Mouse (Mus musculus) MEL (cell line): ENCODE measurements around the gene Cope. TPM values are rescaled to one million over a fixed set of nuclear protein-coding genes. Genes with fewer than 3 reads are reported as not detected.

ENCODE experiments used
- DNase-seq: peaks from one replicate; pipeline ENCODE4 v3.0.0; 2011; ENCODE audit warnings: low read depth, low spot score
- H3K27ac ChIP-seq: 2 replicates; pipeline ENCODE4 v1.5.1; 2012; ENCODE audit warnings: low read depth, mild to moderate bottlenecking, control low read depth, low read length, moderate library complexity; ENCODE audit not compliant: control insufficient read depth
- H3K27me3 ChIP-seq, 2 experiments: fragments of 150-350 bp in 1 of 2; sonication (generic) in 1 of 2; 2 replicates each; pipeline ENCODE4 v1.6.1; 2012; ENCODE audit warnings: low read length in 2 of 2, mild to moderate bottlenecking in 2 of 2, improper control_type of control experiment in 1 of 2, moderate library complexity in 1 of 2; ENCODE audit not compliant: insufficient read depth in 2 of 2, control insufficient read depth in 1 of 2
- H3K36me3 ChIP-seq, 2 experiments: 2 replicates each; pipeline ENCODE4 v1.6.1; 2012 to 2014; ENCODE audit warnings: low read length in 2 of 2, improper control_type of control experiment in 1 of 2, inconsistent platforms in 1 of 2, mild to moderate bottlenecking in 1 of 2; ENCODE audit not compliant: insufficient read depth in 2 of 2, control insufficient read depth in 1 of 2
- H3K4me1 ChIP-seq, 2 experiments: fragments of 150-350 bp in 1 of 2; sonication (generic) in 1 of 2; 2 replicates each; pipeline ENCODE4 v1.6.1; 2012; ENCODE audit warnings: low read length in 2 of 2, improper control_type of control experiment in 1 of 2, mild to moderate bottlenecking in 1 of 2; ENCODE audit not compliant: insufficient read depth in 2 of 2, control insufficient read depth in 1 of 2
- H3K4me3 ChIP-seq, 2 experiments: fragments of 150-350 bp in 1 of 2; sonication (generic) in 1 of 2; 2 replicates each; pipeline ENCODE4 v1.5.1; 2012; ENCODE audit warnings: low read depth in 2 of 2, low read length in 2 of 2, mild to moderate bottlenecking in 2 of 2, moderate library complexity in 2 of 2, control low read depth in 1 of 2, improper control_type of control experiment in 1 of 2; ENCODE audit not compliant: control insufficient read depth in 1 of 2, insufficient read depth in 1 of 2
- H3K79me2 ChIP-seq: 2 replicates; pipeline ENCODE4 v1.6.1; 2012; ENCODE audit warnings: mild to moderate bottlenecking, low read length, moderate library complexity; ENCODE audit not compliant: control insufficient read depth, poor library complexity, insufficient read depth
- H3K9ac ChIP-seq: 2 replicates; pipeline ENCODE4 v1.6.1; 2012; ENCODE audit warnings: low read depth, mild to moderate bottlenecking, control low read depth, low read length, moderate library complexity; ENCODE audit not compliant: control insufficient read depth, poor library complexity, severe bottlenecking
- H3K9me3 ChIP-seq: fragments of 150-350 bp; sonication (generic); replicated peaks from 2 replicates; pipeline ENCODE4 v1.6.1; 2012; ENCODE audit warnings: mild to moderate bottlenecking, low read length, improper control_type of control experiment, moderate library complexity; ENCODE audit not compliant: insufficient read depth
- CTCF ChIP-seq, 3 experiments: IDR thresholded peaks in 2 of 3; conservative IDR thresholded peaks in 1 of 3; 2 replicates each; pipeline ENCODE4 v1.5.1; 2011 to 2012; ENCODE audit warnings: low read length in 3 of 3, low read depth in 2 of 3, mild to moderate bottlenecking in 2 of 3, improper control_type of control experiment in 1 of 3, inconsistent platforms in 1 of 3, mixed read lengths in 1 of 3, moderate library complexity in 1 of 3; ENCODE audit not compliant: control insufficient read depth in 1 of 3, insufficient read depth in 1 of 3, poor library complexity in 1 of 3, severe bottlenecking in 1 of 3
- GABPA ChIP-seq: IDR thresholded peaks from 2 replicates; pipeline ENCODE4 v1.6.1; 2012; ENCODE audit warnings: low read depth, mild to moderate bottlenecking, inconsistent platforms, low read length, improper control_type of control experiment, moderate library complexity
- GATA1 ChIP-seq: IDR thresholded peaks from 2 replicates; pipeline ENCODE4 v1.6.1; 2011; ENCODE audit warnings: low read depth, low read length, improper control_type of control experiment
- MYC ChIP-seq: IDR thresholded peaks from 2 replicates; pipeline ENCODE4 v1.6.1; 2011; ENCODE audit warnings: low read depth, mild to moderate bottlenecking, low read length, improper control_type of control experiment, moderate library complexity
- TAL1 ChIP-seq: IDR thresholded peaks from 2 replicates; pipeline ENCODE4 v1.6.1; 2012; ENCODE audit warnings: mild to moderate bottlenecking, inconsistent platforms, low read length, moderate library complexity, mixed read lengths
- ZMIZ1 ChIP-seq: IDR thresholded peaks from 2 replicates; pipeline ENCODE4 v1.6.1; 2012; ENCODE audit warnings: low read depth, mild to moderate bottlenecking, inconsistent platforms, low read length, improper control_type of control experiment, moderate library complexity
- polyA plus RNA-seq, 2 experiments: library from polyadenylated mRNA; stranded (reverse) in 1 of 2; unstranded in 1 of 2; fragments of >175 nt in 1 of 2; fragments of >200 nt in 1 of 2; gene quantifications; 2 replicates each; pipeline versions ENCODE4 v1.2.1 to v1.2.4; 2012; ENCODE audit warnings: low replicate concordance in 2 of 2, low read depth in 1 of 2; ENCODE audit not compliant: insufficient read length in 2 of 2, insufficient read depth in 1 of 2, missing spikeins in 1 of 2
- total RNA-seq: library from RNA; depleted of rRNA; stranded (reverse); fragments of 300-350 nt; gene quantifications from 2 replicates; pipeline ENCODE4 v1.2.3, GENCODE M21; 2012

The Cope gene
- total and polyA plus RNA-seq, 3 experiments, result 132 to 232 TPM; not detected in 1

DNA sequence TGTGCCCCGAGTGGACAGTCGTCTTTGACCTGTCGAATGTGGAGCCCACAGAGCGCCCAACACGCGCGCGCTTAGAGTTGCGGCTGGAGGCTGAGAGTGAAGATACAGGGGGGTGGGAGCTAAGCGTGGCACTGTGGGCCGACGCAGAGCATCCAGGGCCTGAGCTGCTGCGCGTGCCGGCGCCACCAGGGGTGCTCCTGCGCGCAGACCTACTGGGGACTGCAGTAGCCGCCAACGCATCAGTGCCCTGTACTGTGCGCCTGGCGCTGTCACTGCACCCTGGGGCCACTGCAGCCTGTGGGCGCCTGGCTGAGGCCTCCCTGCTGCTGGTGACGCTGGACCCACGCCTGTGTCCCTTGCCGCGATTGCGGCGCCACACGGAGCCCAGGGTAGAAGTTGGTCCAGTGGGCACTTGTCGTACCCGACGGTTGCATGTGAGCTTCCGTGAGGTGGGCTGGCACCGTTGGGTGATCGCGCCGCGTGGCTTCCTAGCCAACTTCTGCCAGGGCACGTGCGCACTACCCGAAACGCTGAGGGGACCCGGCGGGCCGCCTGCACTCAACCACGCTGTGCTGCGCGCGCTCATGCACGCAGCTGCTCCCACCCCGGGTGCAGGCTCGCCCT lies 28.5 kb downstream of the Cope start:
- Histone ChIP-seq H3K9ac (no peak overlapping the region), H3K27ac (no peak overlapping the region), H3K36me3 (peaks cover 10 to 16% of the 10 kb centered on the region in 2 experiments), H3K9me3 (no peaks in the 10 kb centered on the region), H3K27me3 (no peaks in the 10 kb centered on the region), H3K79me2 (no peaks in the 10 kb centered on the region), H3K4me1 (peaks cover 13% of the 10 kb centered on the region in 2 experiments), H3K4me3 (no peak overlapping the region)
- TF ChIP-seq CTCF (IDR thresholded peaks at IDR 0.05 in 2 of 3, conservative IDR thresholded peaks at IDR 0.05 in 1 of 3; ENCODE audit: control insufficient read depth in 1 of 3, insufficient read depth in 1 of 3, low read depth in 2 of 3, low read length in 3 of 3, poor library complexity in 1 of 3, severe bottlenecking in 1 of 3) (0 out of 6 replicates have a peak, but pooled peaks of 1 of the 3 experiments have one; percentile 1), MYC (no peak)
- DNase-seq, result no peak

- TF ChIP-seq ZMIZ1, result 0 out of 2 replicates have a peak, but pooled peaks have one; percentile 27
- no peak for TF ChIP-seq GATA1
- TF ChIP-seq, all 39 proteins: peak for 1
- Histone ChIP-seq H3K9me3 (no peaks in the 10 kb centered on the region), H3K4me1 (peaks cover 13% of the 10 kb centered on the region in 2 experiments), H3K27ac (no peak overlapping the region), H3K4me3 (no peak overlapping the region), H3K9ac (no peak overlapping the region), H3K79me2 (no peaks in the 10 kb centered on the region), H3K36me3 (peaks cover 10 to 17% of the 10 kb centered on the region in 2 experiments), H3K27me3 (no peaks in the 10 kb centered on the region)
- DNase-seq, result no peak
These were observed 29.2 kb downstream of the Cope start for GRCm38 (mm10) chr8:70331526-70331925.

DNA sequence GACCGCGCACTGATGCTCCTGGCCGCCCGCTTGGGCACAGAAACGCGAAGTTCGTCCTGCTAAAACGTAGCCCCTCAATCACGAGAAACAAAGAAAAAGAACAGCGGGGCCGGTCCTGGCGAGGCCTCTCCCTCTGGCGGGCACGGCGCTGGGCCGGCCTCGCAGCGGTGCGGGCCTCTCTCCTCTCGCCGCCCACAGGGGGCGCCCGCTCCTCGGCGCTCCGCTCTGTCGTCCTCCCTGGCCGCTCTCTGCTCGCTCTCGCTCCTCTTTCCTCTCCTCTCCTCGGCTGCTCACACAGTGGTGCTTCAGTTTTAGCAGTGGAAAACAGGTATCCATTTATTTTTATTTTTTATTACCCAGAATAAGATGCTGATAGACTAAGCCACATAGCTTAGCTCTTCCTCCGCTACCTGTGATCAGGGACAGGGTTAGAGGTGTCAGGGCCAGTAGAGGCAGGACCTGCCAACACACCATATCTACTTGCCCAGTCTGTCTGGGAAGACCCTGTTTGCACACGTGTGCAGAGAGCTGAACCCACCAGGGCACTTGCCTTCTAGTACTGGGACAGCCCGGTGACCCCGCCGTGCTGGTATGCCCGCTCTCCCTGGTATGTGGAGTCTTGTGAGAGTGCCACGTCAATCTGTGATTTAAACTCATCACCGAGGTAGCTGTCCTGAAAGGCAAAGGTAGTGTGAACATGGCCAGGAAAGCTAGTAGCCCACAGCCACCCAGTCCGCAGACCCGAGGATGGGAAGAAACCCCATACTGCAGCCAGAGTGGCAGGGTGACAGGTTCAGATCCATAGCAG lies 30.0 kb downstream of the Cope start:
- H3K9ac ChIP-seq, result no peak overlapping the region
- H3K36me3 ChIP-seq, result peaks cover 10 to 17% of the 10 kb centered on the region in 2 experiments
- DNase-seq, result no peak
- no peak overlapping the region for H3K27ac ChIP-seq
- H3K79me2 ChIP-seq, result no peaks in the 10 kb centered on the region
- H3K4me1 ChIP-seq, result peaks cover 13% of the 10 kb centered on the region in 2 experiments
- peak in 2 of 3 experiments; percentile 3 to 35; a peak in 3 of 6 replicates for TF ChIP-seq CTCF (IDR thresholded peaks at IDR 0.05 in 2 of 3, conservative IDR thresholded peaks at IDR 0.05 in 1 of 3; ENCODE audit: control insufficient read depth in 1 of 3, insufficient read depth in 1 of 3, low read depth in 2 of 3, low read length in 3 of 3, poor library complexity in 1 of 3, severe bottlenecking in 1 of 3)
- TF ChIP-seq ZMIZ1, result no peak
- no peaks in the 10 kb centered on the region for H3K9me3 ChIP-seq
- no peak overlapping the region for H3K4me3 ChIP-seq
- no peaks in the 10 kb centered on the region for H3K27me3 ChIP-seq

- Histone ChIP-seq H3K27me3 (no peaks in the 10 kb centered on the region), H3K4me3 (no peak overlapping the region), H3K9ac (no peak overlapping the region), H3K4me1 (peaks cover 13% of the 10 kb centered on the region in 2 experiments)
- TF ChIP-seq MYC (no peak), GABPA (no peak), TAL1 (no peak)
- TF ChIP-seq, all 39 proteins: peak for 0
- H3K9me3 ChIP-seq, result no peaks in the 10 kb centered on the region
- no peak overlapping the region for H3K27ac ChIP-seq
- no peaks in the 10 kb centered on the region for H3K79me2 ChIP-seq
- no peak for DNase-seq
- peaks cover 10 to 17% of the 10 kb centered on the region in 2 experiments for H3K36me3 ChIP-seq
These were observed 30.5 kb downstream of the Cope start for GRCm38 (mm10) chr8:70332878-70333202.
